Mouse (Mus musculus) gastrocnemius, postnatal 36 days (tissue): ENCODE data around the gene Rpl29. TPM values are rescaled to one million over a fixed set of nuclear protein-coding genes. Genes with fewer than 3 reads are reported as not detected.
A peak's percentile ranks its signal among the peaks of the same experiment; 100 is the strongest.

Experiments used
- DNase-seq, 2 experiments: peaks; one replicate each; pipeline ENCODE4 v3.0.0; 2022
- intact Hi-C: fragments of 180-260 bp; cut with DNase I; formaldehyde crosslinking; loops from one replicate; pipeline ENCODE4 v1.15.1; 2025
- total RNA-seq, 2 experiments: library from RNA; stranded (reverse); gene quantifications; 2 replicates each; pipeline ENCODE4 v1.2.3; 2021

Gene Rpl29
- total RNA-seq, 2 experiments from 2014 or later = 218 to 266 TPM

GRCm38 (mm10) chr9:106412210-106412609 is 17.0 kb upstream of the Rpl29 start:
- no peak for DNase-seq
- intact Hi-C loops = no loop called here

GRCm38 (mm10) chr9:106413606-106414005 is 15.6 kb upstream of the Rpl29 start:
- peak in 1 of 2 experiments; percentile 48 for DNase-seq
- intact Hi-C loops = no loop called here

GRCm38 (mm10) chr9:106416826-106417225 is 12.4 kb upstream of the Rpl29 start:
- intact Hi-C loops = no loop called here
- no peak for DNase-seq

- DNase-seq = peak; percentile 62 to 77
- intact Hi-C loops = no loop called here
Measured at GRCm38 (mm10) chr9:106417841-106418625, 11.2 kb upstream of the Rpl29 start.

GRCm38 (mm10) chr9:106420608-106421007 is 8.6 kb upstream of the Rpl29 start:
- DNase-seq = no peak

GRCm38 (mm10) chr9:106421033-106421864 is 8.0 kb upstream of the Rpl29 start:
- intact Hi-C loops = loop anchor here (1.0 to 10.0 kb wide), 4 partner anchors 72 to 206 kb away; no protein-coding TSS in a partner anchor
- DNase-seq = no peak

More at GRCm38 (mm10) chr9:106420608-106421007, 8.6 kb upstream of the Rpl29 start:
- intact Hi-C loops = loop anchor here (1.0 to 10.0 kb wide), 4 partner anchors 71 to 206 kb away; no protein-coding TSS in a partner anchor

- DNase-seq = peak; percentile 67 to 78
- intact Hi-C loops = loop anchor here (1.0 to 10.0 kb wide), 4 partner anchors 73 to 207 kb away; no protein-coding TSS in a partner anchor
Measured at GRCm38 (mm10) chr9:106421865-106422160, 7.4 kb upstream of the Rpl29 start.

GRCm38 (mm10) chr9:106428719-106429220 is 484 bp upstream of the Rpl29 start:
- DNase-seq = no peak
- intact Hi-C loops = loop anchor here (10.0 kb wide), 1 partner anchor 214 kb away; no protein-coding TSS in a partner anchor

GRCm38 (mm10) chr9:106430015-106430264 is 686 bp downstream of the Rpl29 start:
- no peak for DNase-seq
- intact Hi-C loops = loop anchor here (10.0 kb wide), 1 partner anchor 255 kb away; the partner anchor contains the start of gene Wdr82

- intact Hi-C loops = loop anchor here (10.0 kb wide), 1 partner anchor 259 kb away; the partner anchor contains the start of gene Wdr82
- no peak for DNase-seq
Measured at GRCm38 (mm10) chr9:106433389-106433788, 4.1 kb downstream of the Rpl29 start.

- DNase-seq = no peak
Measured at GRCm38 (mm10) chr9:106436566-106436965, 7.3 kb downstream of the Rpl29 start.

GRCm38 (mm10) chr9:106442680-106443079 is 13.4 kb downstream of the Rpl29 start:
- no peak for DNase-seq
- intact Hi-C loops = no loop called here

More at GRCm38 (mm10) chr9:106436566-106436965, 7.3 kb downstream of the Rpl29 start:
- intact Hi-C loops = loop anchor here (10.0 kb wide), 1 partner anchor 262 kb away; the partner anchor contains the start of gene Wdr82

GRCm38 (mm10) chr9:106444836-106445235 is 15.6 kb downstream of the Rpl29 start:
- intact Hi-C loops = no loop called here
- DNase-seq = no peak

GRCm38 (mm10) chr9:106447348-106447747 is 18.1 kb downstream of the Rpl29 start, which contains the start of the genes Abhd14b and Abhd14a:
Gene Abhd14b (plus strand): TSS chr9:106447459.
Gene Abhd14a (minus strand): TSS chr9:106447678.
- intact Hi-C loops = no loop called here
- DNase-seq = peak; percentile 93 to 97

GRCm38 (mm10) chr9:106447951-106448350 is 18.7 kb downstream of the Rpl29 start:
- DNase-seq = no peak
- intact Hi-C loops = loop anchor here (2.0 kb wide), 1 partner anchor 29 kb away; the partner anchor contains the start of gene Parp3

- peak; percentile 82 to 86 for DNase-seq
- intact Hi-C loops = loop anchor here (2.0 kb wide), 1 partner anchor 28 kb away; the partner anchor contains the start of gene Parp3
Measured at GRCm38 (mm10) chr9:106448498-106449031, 19.3 kb downstream of the Rpl29 start.

- no peak for DNase-seq
- intact Hi-C loops = loop anchor here (2.0 to 10.0 kb wide), 2 partner anchors 27 to 435 kb away; partner anchors contain the start of genes Parp3 and Rbm15b
Measured at GRCm38 (mm10) chr9:106449947-106450346, 20.7 kb downstream of the Rpl29 start.

GRCm38 (mm10) chr9:106450661-106451060 is 21.4 kb downstream of the Rpl29 start:
- peak; percentile 61 to 65 for DNase-seq
- intact Hi-C loops = loop anchor here (10.0 kb wide), 1 partner anchor 434 kb away; the partner anchor contains the start of gene Rbm15b

- no peak for DNase-seq
- intact Hi-C loops = loop anchor here (10.0 kb wide), 1 partner anchor 434 kb away; the partner anchor contains the start of gene Rbm15b
Measured at GRCm38 (mm10) chr9:106451298-106451697, 22.0 kb downstream of the Rpl29 start.

GRCm38 (mm10) chr9:106451899-106452298 is 22.6 kb downstream of the Rpl29 start:
- no peak for DNase-seq

More at GRCm38 (mm10) chr9:106451899-106452298, 22.6 kb downstream of the Rpl29 start:
- intact Hi-C loops = loop anchor here (10.0 kb wide), 1 partner anchor 433 kb away; the partner anchor contains the start of gene Rbm15b
